Mouse (Mus musculus) olfactory bulb, adult 2 months (tissue): ENCODE results near the gene Anks1b. TPM values are rescaled to one million over a fixed set of nuclear protein-coding genes. Genes with fewer than 3 reads are reported as not detected.
A peak's percentile ranks its signal among the peaks of the same experiment; 100 is the strongest.

Experiments used
- H3K27ac ChIP-seq: fragments of 200-500 bp; 2 replicates; pipeline ENCODE4 v1.5.1; 2012; ENCODE audit warnings: low read depth, low read length; ENCODE audit not compliant: insufficient read depth
- H3K4me1 ChIP-seq: fragments of 200-500 bp; 2 replicates; pipeline ENCODE4 v1.6.1; 2012; ENCODE audit warnings: low read length; ENCODE audit not compliant: control insufficient read depth, insufficient read depth
- H3K4me3 ChIP-seq: fragments of 200-500 bp; 2 replicates; pipeline ENCODE4 v1.5.1; 2012; ENCODE audit warnings: mild to moderate bottlenecking, low read depth, low read length, moderate library complexity; ENCODE audit not compliant: insufficient read depth
- CTCF ChIP-seq: fragments of 200-500 bp; IDR thresholded peaks from 2 replicates; pipeline ENCODE4 v1.5.1; 2012; ENCODE audit warnings: low read depth, mild to moderate bottlenecking, low read length, moderate library complexity; ENCODE audit not compliant: insufficient read depth
- POLR2A ChIP-seq: fragments of 200-500 bp; IDR thresholded peaks from 2 replicates; pipeline ENCODE4 v1.6.1; 2012; ENCODE audit warnings: mild to moderate bottlenecking, low read depth, low read length, moderate library complexity; ENCODE audit not compliant: insufficient read depth
- WGBS: fragments of 180-500 bp; shearing (Covaris S2); methylation state at CpG from one replicate; pipeline ENCODE4 v1.1.7; 2018; 5-methylcytosine and 5-hydroxymethylcytosine counted together
- polyA plus RNA-seq: library from polyadenylated mRNA; stranded (reverse); fragments of >200 nt; gene quantifications from 2 replicates; pipeline ENCODE4 v1.2.4, GENCODE M21; 2012; ENCODE audit warnings: low replicate concordance; ENCODE audit not compliant: missing spikeins, insufficient read depth, insufficient read length

Gene Anks1b
- polyA plus RNA-seq, 1 experiment, result not detected

DNA sequence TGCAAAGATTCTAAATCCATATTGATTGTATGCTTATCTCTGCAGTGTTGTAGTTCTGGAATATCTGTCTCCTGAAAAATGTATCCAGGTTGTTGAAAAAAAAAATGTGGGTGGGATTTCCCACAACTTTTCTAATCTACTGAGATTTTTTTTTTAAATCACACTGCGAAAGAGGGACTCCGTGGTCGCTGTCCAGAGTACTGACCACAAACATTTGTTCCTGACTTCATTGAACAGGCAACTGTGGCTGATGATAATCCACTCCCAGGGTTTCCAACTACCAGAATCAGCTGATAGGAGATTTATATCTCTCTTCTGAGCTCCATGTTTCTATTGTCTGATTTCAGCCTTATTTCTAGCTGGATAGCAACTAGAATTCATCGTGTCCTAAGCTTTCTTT lies 950.1 kb downstream of the Anks1b start:
- no peak overlapping the region for H3K27ac ChIP-seq
- no peak for TF ChIP-seq POLR2A
- TF ChIP-seq CTCF, result no peak
- H3K4me1 ChIP-seq, result no peaks in the 10 kb centered on the region
- WGBS, result 48% methylated on average over 4 of the region's 4 CpGs
- no peak overlapping the region for H3K4me3 ChIP-seq

DNA sequence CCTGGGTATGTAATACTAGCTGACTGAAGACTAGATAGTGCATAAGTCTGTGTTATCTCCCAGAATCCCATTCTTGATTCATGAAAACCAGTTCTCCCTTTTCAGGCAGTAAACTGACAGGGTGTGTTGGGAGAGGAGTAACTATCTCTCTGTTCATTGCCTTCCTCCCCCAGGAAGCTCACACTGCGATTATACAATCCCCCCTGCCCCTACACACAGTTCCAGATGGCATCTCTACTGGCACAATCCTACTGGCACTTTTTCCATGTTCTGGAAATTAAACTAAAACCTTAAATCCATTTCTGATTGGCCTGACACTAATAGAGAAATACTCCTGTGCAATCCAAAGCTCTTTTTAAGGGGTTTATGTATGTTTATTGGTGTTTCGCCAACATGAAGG lies 951.4 kb downstream of the Anks1b start:
- TF ChIP-seq POLR2A (no peak), CTCF (no peak)
- H3K4me3 ChIP-seq, result no peak overlapping the region
- H3K4me1 ChIP-seq, result peaks cover 3% of the 10 kb centered on the region; the same call in 1 of the 2 replicates
- no peak overlapping the region for H3K27ac ChIP-seq
- WGBS, result 65% methylated on average over 2 of the region's 2 CpGs

DNA sequence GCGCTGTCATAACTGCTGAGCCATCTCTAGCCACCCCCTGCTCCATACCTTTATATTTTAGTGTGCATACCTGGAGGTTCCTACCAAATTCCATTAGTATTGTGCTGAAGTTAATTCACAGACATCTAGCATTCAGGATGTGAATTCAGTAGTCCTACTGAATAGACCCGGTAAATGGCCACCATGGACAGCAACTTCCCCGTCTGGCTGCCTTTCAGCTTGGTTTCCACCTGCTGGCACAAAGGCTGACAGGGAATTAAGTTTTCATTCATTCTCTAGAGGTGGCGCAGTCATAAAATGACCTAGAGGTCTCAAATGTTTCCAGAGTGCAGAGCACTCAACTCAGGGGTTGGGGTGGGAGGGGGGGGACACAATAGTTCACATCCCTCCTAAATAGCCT lies 953.6 kb downstream of the Anks1b start:
- H3K4me1 ChIP-seq, result peaks cover 3% of the 10 kb centered on the region; the same call in 1 of the 2 replicates
- WGBS, result 69% methylated on average over 4 of the region's 4 CpGs
- TF ChIP-seq CTCF (no peak), POLR2A (no peak)
- H3K27ac ChIP-seq, result no peak overlapping the region
- H3K4me3 ChIP-seq, result no peak overlapping the region

DNA sequence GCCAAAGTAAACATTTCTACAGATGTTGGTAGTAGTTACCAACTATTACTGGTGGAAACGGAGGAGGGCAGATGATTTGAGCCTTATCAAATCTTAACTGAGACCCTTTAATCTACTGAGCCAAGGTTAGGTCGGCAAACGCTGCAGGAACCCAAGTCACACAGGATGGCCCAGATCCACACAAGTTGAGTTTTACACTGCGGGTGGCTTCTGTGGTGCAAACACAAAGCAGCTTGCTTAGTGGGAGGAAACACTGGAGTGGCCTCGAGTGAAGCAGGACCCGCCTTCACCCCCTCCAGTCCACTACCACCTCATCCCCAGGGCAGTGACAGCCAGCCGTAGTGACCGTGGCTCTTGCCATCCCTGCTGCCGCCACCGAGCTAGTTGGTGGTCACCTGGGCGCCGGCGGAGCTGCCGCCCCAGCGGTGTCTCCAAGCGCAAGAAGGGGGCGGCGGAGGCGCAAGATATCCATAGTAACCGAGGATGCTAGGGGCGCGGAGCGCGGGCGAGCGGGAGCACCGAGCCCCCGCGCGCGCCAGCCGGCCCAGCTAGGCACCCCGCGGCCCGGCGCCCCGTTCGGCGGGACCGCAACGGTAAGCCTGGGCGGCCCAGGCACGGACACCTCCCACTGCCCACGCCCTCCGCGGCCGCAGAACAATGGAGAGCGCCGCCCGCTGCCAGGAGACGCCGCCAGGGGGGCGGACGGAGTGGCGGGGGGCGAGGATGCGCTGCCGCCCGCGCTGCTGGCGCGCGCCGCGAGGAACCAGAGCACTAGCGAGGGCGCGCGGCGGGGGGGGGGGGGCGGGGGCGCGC lies 955.5 kb downstream of the Anks1b start:
- Histone ChIP-seq H3K4me3 (peak overlapping the region; percentile 91), H3K27ac (peak overlapping the region; percentile 95), H3K4me1 (peaks cover 3% of the 10 kb centered on the region; the same call in 1 of the 2 replicates)
- TF ChIP-seq POLR2A, result peak; percentile 37
- peak; percentile 26; the same call in 1 of the 2 replicates for TF ChIP-seq CTCF
- WGBS, result 1% methylated on average over 44 of the region's 73 CpGs

DNA sequence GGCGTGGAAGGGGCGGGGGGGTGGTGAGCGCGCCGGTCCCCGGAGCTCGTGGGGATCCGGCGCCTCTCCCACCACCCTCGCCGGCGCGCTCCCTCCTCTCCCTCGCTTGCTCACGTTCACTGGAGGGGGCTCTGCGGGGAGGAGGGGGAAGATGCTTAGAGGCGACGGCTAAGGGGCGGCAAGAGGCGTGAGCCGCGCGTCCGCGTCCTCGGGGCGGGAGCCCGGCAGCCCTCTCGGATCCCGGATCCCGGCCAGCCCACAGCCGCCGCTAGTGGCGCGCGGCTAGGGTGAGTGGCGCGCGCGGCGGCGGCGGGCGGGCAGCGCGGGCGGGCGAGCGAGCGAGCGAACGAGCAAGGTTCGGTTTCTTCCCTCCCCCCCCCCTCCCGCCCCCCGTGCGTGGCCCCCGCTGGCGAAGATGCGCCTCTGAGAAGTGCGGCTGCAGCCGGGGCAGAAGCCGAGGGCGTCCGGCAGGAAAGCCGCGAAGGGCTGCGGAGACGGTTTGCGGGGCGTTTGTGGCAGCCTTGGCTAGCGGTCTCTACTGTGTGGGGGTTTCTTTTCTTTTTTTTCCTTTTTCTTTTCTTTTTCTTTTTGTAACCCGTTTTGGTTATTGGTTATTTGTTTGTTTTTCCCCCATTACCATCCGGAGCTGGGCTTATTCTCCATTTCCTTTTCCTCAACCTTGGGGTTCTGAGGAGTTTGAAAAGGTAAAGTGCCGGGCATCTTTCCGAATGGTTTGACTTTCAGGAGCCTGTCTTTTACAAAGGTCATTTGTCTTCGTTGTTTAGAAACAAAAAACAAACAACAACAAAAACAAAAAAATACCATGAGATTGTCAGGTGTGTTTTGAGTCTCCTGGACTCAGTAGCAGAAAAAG lies 956.3 kb downstream of the Anks1b start:
- TF ChIP-seq CTCF, result no peak
- TF ChIP-seq POLR2A, result no peak; the same call in 1 of the 2 replicates
- Histone ChIP-seq H3K4me3 (peak overlapping the region; percentile 91), H3K27ac (peak overlapping the region; percentile 90), H3K4me1 (peaks cover 7% of the 10 kb centered on the region; the same call in 1 of the 2 replicates)
- under 1% methylated on average over 66 of the region's 76 CpGs for WGBS

GRCm38 (mm10) chr10:90830268-90830585 lies 956.9 kb downstream of the Anks1b start:
- WGBS, result 0% methylated on average over 11 of the region's 11 CpGs
- H3K27ac ChIP-seq, result peak overlapping the region; percentile 90
- TF ChIP-seq CTCF (no peak), POLR2A (no peak)

DNA sequence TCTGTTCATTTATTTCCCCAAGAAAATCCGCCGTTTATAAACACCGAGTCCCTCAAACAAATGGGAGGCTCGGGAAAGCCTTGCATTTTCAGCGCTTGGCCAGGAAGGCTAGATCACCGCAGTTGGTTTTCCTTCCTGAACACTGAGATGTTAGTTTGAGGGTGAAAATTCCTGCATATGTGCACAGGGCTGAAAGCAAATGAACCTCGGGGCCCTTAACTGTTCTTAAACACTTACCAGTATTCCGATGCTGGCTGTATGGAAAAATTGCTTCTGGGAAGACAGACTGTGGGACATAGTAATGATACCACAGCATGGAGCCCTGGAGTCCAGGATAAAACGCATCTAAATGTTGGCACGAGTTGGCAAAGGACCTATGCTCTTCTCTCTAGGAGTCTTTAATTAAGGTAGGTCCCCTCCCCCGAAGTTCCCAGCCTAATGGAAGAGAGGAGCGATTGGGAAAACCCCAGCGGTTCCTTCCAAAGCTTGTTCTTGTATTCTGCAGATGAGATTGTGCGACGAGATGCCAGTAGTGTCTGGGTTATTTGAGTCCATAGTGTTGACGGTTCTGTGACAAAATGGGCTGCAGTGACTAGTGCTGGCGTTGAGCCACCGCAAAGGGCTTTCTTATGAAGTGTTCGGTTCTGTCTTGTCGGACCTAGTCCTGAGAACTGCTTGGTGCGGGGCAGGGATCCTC lies 957.4 kb downstream of the Anks1b start:
- TF ChIP-seq CTCF, result no peak
- TF ChIP-seq POLR2A, result no peak
- Histone ChIP-seq H3K4me3 (peak overlapping the region; percentile 91), H3K4me1 (peaks cover 10% of the 10 kb centered on the region; the same call in 1 of the 2 replicates), H3K27ac (peak overlapping the region; percentile 90)
- 1% methylated on average over 21 of the region's 21 CpGs for WGBS

More at GRCm38 (mm10) chr10:90830268-90830585, 956.9 kb downstream of the Anks1b start:
- Histone ChIP-seq H3K4me1 (peaks cover 8% of the 10 kb centered on the region; the same call in 1 of the 2 replicates), H3K4me3 (peak overlapping the region; percentile 91)

- peak overlapping the region; percentile 91 for H3K4me3 ChIP-seq
- WGBS, result 9% methylated on average over 2 of the region's 2 CpGs
- peak overlapping the region; percentile 90 for H3K27ac ChIP-seq
- peaks cover 10% of the 10 kb centered on the region; the same call in 1 of the 2 replicates for H3K4me1 ChIP-seq
- no peak for TF ChIP-seq CTCF
- TF ChIP-seq POLR2A, result no peak
Observed at GRCm38 (mm10) chr10:90831288-90831626, 957.9 kb downstream of the Anks1b start.
